ENCODE assay signal across 24 mouse cellular contexts in the genomic region with DNA sequence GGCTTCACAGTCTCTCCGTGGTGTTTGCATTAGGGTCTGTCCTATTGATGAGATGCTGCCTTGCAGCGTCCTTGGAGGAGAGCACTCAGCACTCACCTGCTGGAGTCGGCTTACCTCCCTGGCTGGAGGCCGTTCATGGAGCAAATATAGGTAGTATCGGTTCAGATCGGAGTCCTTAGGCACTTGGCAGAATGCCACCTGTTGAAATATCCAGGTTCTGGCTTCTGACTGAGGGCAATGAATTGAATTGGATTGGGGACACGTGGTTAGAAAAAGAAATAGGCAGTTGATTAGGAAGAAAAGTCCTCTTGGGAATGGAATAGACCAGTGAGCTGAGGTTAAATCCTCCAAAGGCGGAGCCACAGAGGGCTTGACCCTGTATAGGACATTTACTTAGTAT. TPM values are rescaled to one million over a fixed set of nuclear protein-coding genes. Genes with fewer than 3 reads are reported as not detected.
A peak's percentile ranks its signal among the peaks of the same experiment; 100 is the strongest.
DNase-seq lines count a peak whose midpoint lies in the region; ATAC-seq and TF ChIP-seq lines count a peak whose summit lies in the region.
"Had no signal": no experiment of that assay in that cellular context is flagged by ENCODE, and none has a peak within 500 bp of the region (broad histone marks: within the 10 kb centered on the region; RNA-seq: fewer than 3 reads in every experiment).

No protein-coding gene starts in this region.

- WGBS in intestine, embryonic 16.5 days: 73% methylated on average over 8 of the region's 8 CpGs
- WGBS in intestine, postnatal 0 days: 51% methylated on average over 8 of the region's 8 CpGs
- WGBS in liver, postnatal 0 days (ENCODE audit: insufficient replicate concordance): 70% methylated on average over 8 of the region's 8 CpGs
- 82% methylated on average over 8 of the region's 8 CpGs for WGBS in liver, embryonic 11.5 days
- WGBS in small intestine, adult 2 months: 31% methylated on average over 8 of the region's 8 CpGs
- 85% methylated on average over 8 of the region's 8 CpGs for WGBS in midbrain, postnatal 0 days

- no peak overlapping the region for H3K4me2 ChIP-seq in intestine, embryonic 16.5 days (ENCODE audit: low read depth, low read length)
- no peak overlapping the region for H3K4me2 ChIP-seq in intestine, postnatal 0 days (replicated peaks; ENCODE audit: low read depth)
- peak overlapping the region; percentile 36 for H3K4me2 ChIP-seq in liver, postnatal 0 days (ENCODE audit: low read depth, low read length)
- H3K4me2 ChIP-seq in liver, embryonic 11.5 days: no peak overlapping the region
- H3K4me2 ChIP-seq in midbrain, postnatal 0 days (ENCODE audit: low read depth, low read length, poor library complexity, severe bottlenecking): no peak overlapping the region
- H3K4me2 ChIP-seq: forebrain, embryonic 13.5 days; heart, embryonic 13.5 days; hindbrain, embryonic 14.5 days had no signal

- ATAC-seq in intestine, embryonic 16.5 days: peak; percentile 7; the same call in 1 of the 2 replicates
- no peak for ATAC-seq in intestine, postnatal 0 days
- no peak for ATAC-seq in liver, postnatal 0 days
- no peak for ATAC-seq in liver, embryonic 11.5 days (replicated peaks; ENCODE audit: low FRiP score)
- ATAC-seq in midbrain, postnatal 0 days (ENCODE audit: low FRiP score): no peak
- ATAC-seq: forebrain, embryonic 13.5 days; forebrain, embryonic 16.5 days; Patski had no signal

- no peak for TF ChIP-seq EP300 in liver, postnatal 0 days (IDR thresholded peaks at IDR 0.05; ENCODE audit: low read depth)

- no peak overlapping the region for H3K9ac ChIP-seq in intestine, embryonic 16.5 days (ENCODE audit: low read depth, low read length)
- H3K9ac ChIP-seq in intestine, postnatal 0 days (ENCODE audit: low read depth, low read length): no peak overlapping the region
- no peak overlapping the region for H3K9ac ChIP-seq in liver, postnatal 0 days (replicated peaks)
- no peak overlapping the region for H3K9ac ChIP-seq in liver, embryonic 11.5 days (ENCODE audit: low read depth, low read length)
- no peak overlapping the region for H3K9ac ChIP-seq in midbrain, postnatal 0 days (replicated peaks; ENCODE audit: low read length, poor library complexity, severe bottlenecking)
- H3K9ac ChIP-seq: forebrain, embryonic 13.5 days; heart, embryonic 13.5 days; hindbrain, embryonic 14.5 days had no signal

- H3K27ac ChIP-seq in intestine, embryonic 16.5 days (ENCODE audit: low read length): no peak overlapping the region
- no peak overlapping the region for H3K27ac ChIP-seq in intestine, postnatal 0 days (ENCODE audit: low read depth, low read length)
- no peak overlapping the region for H3K27ac ChIP-seq in liver, postnatal 0 days (ENCODE audit: low read depth)
- H3K27ac ChIP-seq in liver, embryonic 11.5 days (ENCODE audit: low read depth, low read length): no peak overlapping the region
- H3K27ac ChIP-seq in small intestine, adult 2 months (ENCODE audit: insufficient read depth, low read depth, low read length): 0 out of 2 replicates have a peak overlapping the region, but pooled peaks have one; percentile 3
- H3K27ac ChIP-seq in midbrain, postnatal 0 days (ENCODE audit: low read depth, low read length): no peak overlapping the region
- H3K27ac ChIP-seq: forebrain, embryonic 10.5 days; forebrain, embryonic 13.5 days; heart, adult 2 months; heart, embryonic 10.5 days; heart, embryonic 13.5 days; hindbrain, embryonic 14.5 days had no signal

- H3K36me3 ChIP-seq in intestine, embryonic 16.5 days (ENCODE audit: control insufficient read depth, insufficient read depth, low read length): no peaks in the 10 kb centered on the region
- no peaks in the 10 kb centered on the region; the same call in 1 of the 2 replicates for H3K36me3 ChIP-seq in intestine, postnatal 0 days (ENCODE audit: control insufficient read depth, insufficient read depth)
- H3K36me3 ChIP-seq in liver, postnatal 0 days (replicated peaks; ENCODE audit: insufficient read depth, low read length): peaks cover 4% of the 10 kb centered on the region; the same call in 1 of the 2 replicates
- H3K36me3 ChIP-seq in liver, embryonic 11.5 days (ENCODE audit: control insufficient read depth, insufficient read depth, low read length): no peaks in the 10 kb centered on the region
- H3K36me3 ChIP-seq in small intestine, adult 2 months (ENCODE audit: control insufficient read depth, insufficient read depth, low read length): peaks cover 6% of the 10 kb centered on the region
- no peaks in the 10 kb centered on the region for H3K36me3 ChIP-seq in midbrain, postnatal 0 days (ENCODE audit: insufficient read depth, low read length)
- H3K36me3 ChIP-seq: G1E had no signal

- no peak for TF ChIP-seq POLR2A in small intestine, adult 2 months (IDR thresholded peaks at IDR 0.05; ENCODE audit: low read depth, low read length)

- no peak overlapping the region for H3K4me3 ChIP-seq in intestine, embryonic 16.5 days (ENCODE audit: low read length)
- no peak overlapping the region for H3K4me3 ChIP-seq in intestine, postnatal 0 days (ENCODE audit: low read depth, low read length)
- H3K4me3 ChIP-seq in liver, postnatal 0 days (ENCODE audit: low read depth, low read length): no peak overlapping the region
- no peak overlapping the region for H3K4me3 ChIP-seq in liver, embryonic 11.5 days (ENCODE audit: low read depth, low read length)
- H3K4me3 ChIP-seq in small intestine, adult 2 months (ENCODE audit: low read depth, low read length): no peak overlapping the region
- no peak overlapping the region for H3K4me3 ChIP-seq in midbrain, postnatal 0 days (ENCODE audit: low read depth, low read length)
- H3K4me3 ChIP-seq: forebrain, embryonic 10.5 days; forebrain, embryonic 13.5 days; heart, adult 2 months; heart, embryonic 10.5 days; heart, embryonic 13.5 days had no signal

- TF ChIP-seq CTCF in intestine, postnatal 0 days (IDR thresholded peaks at IDR 0.05; ENCODE audit: low read depth): no peak
- no peak for TF ChIP-seq CTCF in liver, postnatal 0 days (IDR thresholded peaks at IDR 0.05; ENCODE audit: low read depth)
- TF ChIP-seq CTCF in small intestine, adult 2 months (IDR thresholded peaks at IDR 0.05; ENCODE audit: extremely low read depth, insufficient read length, insufficient replicate concordance, low read depth, low read length): no peak
- no peak for TF ChIP-seq CTCF in midbrain, postnatal 0 days (IDR thresholded peaks at IDR 0.05)

- H3K9me3 ChIP-seq in intestine, embryonic 16.5 days (ENCODE audit: control insufficient read depth, low read length): no peaks in the 10 kb centered on the region
- no peaks in the 10 kb centered on the region for H3K9me3 ChIP-seq in intestine, postnatal 0 days (ENCODE audit: control insufficient read depth)
- H3K9me3 ChIP-seq in liver, postnatal 0 days (ENCODE audit: low read length): no peaks in the 10 kb centered on the region
- H3K9me3 ChIP-seq in liver, embryonic 11.5 days (ENCODE audit: control insufficient read depth, low read length): no peaks in the 10 kb centered on the region
- H3K9me3 ChIP-seq in midbrain, postnatal 0 days (ENCODE audit: low read length): no peaks in the 10 kb centered on the region
- H3K9me3 ChIP-seq: forebrain, embryonic 10.5 days; forebrain, embryonic 13.5 days; heart, embryonic 10.5 days; heart, embryonic 13.5 days had no signal

- peak; percentile 52 for DNase-seq in liver, postnatal 0 days
- DNase-seq in liver, embryonic 11.5 days (ENCODE audit: low spot score): no peak
- no peak for DNase-seq in midbrain, postnatal 0 days (ENCODE audit: low spot score)
- DNase-seq: adrenal gland, postnatal 10 days; adrenal gland, postnatal 36 days; cerebellum, adult 11 months; cerebellum, adult 8-10 months; gastrocnemius, postnatal 10 days; gastrocnemius, postnatal 36 days; heart, adult 2 months; heart, postnatal 14 days; heart, postnatal 4 days had no signal

- peaks cover 53% of the 10 kb centered on the region for H3K4me1 ChIP-seq in intestine, embryonic 16.5 days (ENCODE audit: control insufficient read depth, insufficient read depth, low read length)
- peaks cover 38% of the 10 kb centered on the region for H3K4me1 ChIP-seq in intestine, postnatal 0 days (replicated peaks; ENCODE audit: control insufficient read depth, insufficient read depth, low read length)
- H3K4me1 ChIP-seq in liver, postnatal 0 days (ENCODE audit: insufficient read depth): peaks cover 54% of the 10 kb centered on the region
- H3K4me1 ChIP-seq in liver, embryonic 11.5 days (replicated peaks; ENCODE audit: control insufficient read depth, insufficient read depth, low read length): peaks cover 20% of the 10 kb centered on the region
- peaks cover 55% of the 10 kb centered on the region for H3K4me1 ChIP-seq in small intestine, adult 2 months (ENCODE audit: control insufficient read depth, insufficient read depth, insufficient read length, low read length)
- 0 out of 2 replicates have a peak, but pooled peaks cover 5% of the 10 kb centered on the region for H3K4me1 ChIP-seq in midbrain, postnatal 0 days (ENCODE audit: insufficient read depth, low read length)
- H3K4me1 ChIP-seq: forebrain, embryonic 10.5 days had no signal

- H3K27me3 ChIP-seq in intestine, embryonic 16.5 days (replicated peaks; ENCODE audit: control insufficient read depth, insufficient read depth, low read length): no peaks in the 10 kb centered on the region
- H3K27me3 ChIP-seq in intestine, postnatal 0 days (replicated peaks; ENCODE audit: control insufficient read depth, insufficient read depth, low read length): no peaks in the 10 kb centered on the region
- H3K27me3 ChIP-seq in liver, postnatal 0 days (ENCODE audit: insufficient read depth, low read length): no peaks in the 10 kb centered on the region
- no peaks in the 10 kb centered on the region for H3K27me3 ChIP-seq in liver, embryonic 11.5 days (replicated peaks; ENCODE audit: control insufficient read depth, insufficient read depth, low read length)
- no peaks in the 10 kb centered on the region for H3K27me3 ChIP-seq in small intestine, adult 2 months (ENCODE audit: control insufficient read depth, insufficient read depth, low read length)
- no peaks in the 10 kb centered on the region for H3K27me3 ChIP-seq in midbrain, postnatal 0 days (ENCODE audit: insufficient read depth, low read length)
- H3K27me3 ChIP-seq: CH12.LX; forebrain, embryonic 13.5 days; heart, embryonic 13.5 days; Patski had no signal

RNA-seq across cellular contexts. Expression of gene Inpp5a, which starts 12.9 kb away (rescaled TPM):
- 8.9 and 27.7 TPM in 2 replicates for polyA plus RNA-seq in intestine, embryonic 16.5 days (2015; fragmentation: Nextera tagmentation; extraction: Ambion mirVana)
- polyA plus RNA-seq in intestine, postnatal 0 days (2015; fragmentation: Nextera tagmentation; extraction: Ambion mirVana): 29.1 and 32.9 TPM in 2 replicates
- polyA plus RNA-seq in liver, postnatal 0 days (2015; fragmentation: Nextera tagmentation; extraction: Ambion mirVana): 6.0 and 6.9 TPM in 2 replicates
- 11.8 and 14.3 TPM in 2 replicates for polyA plus RNA-seq in liver, embryonic 11.5 days (2014; fragmentation: Nextera tagmentation; extraction: Ambion mirVana)
- 21.5 and 56.6 TPM in 2 replicates for polyA plus RNA-seq in small intestine, adult 2 months (2012; rRNA removed)
- 15.1 and 20.9 TPM in 2 replicates for total RNA-seq in midbrain, postnatal 0 days (2014; rRNA removed)
- 20.4 and 21.2 TPM in 2 replicates for polyA plus RNA-seq in midbrain, postnatal 0 days (2015; fragmentation: Nextera tagmentation; extraction: Ambion mirVana)
